ENCODE assay signal across 17 mouse cellular contexts in the genomic region with DNA sequence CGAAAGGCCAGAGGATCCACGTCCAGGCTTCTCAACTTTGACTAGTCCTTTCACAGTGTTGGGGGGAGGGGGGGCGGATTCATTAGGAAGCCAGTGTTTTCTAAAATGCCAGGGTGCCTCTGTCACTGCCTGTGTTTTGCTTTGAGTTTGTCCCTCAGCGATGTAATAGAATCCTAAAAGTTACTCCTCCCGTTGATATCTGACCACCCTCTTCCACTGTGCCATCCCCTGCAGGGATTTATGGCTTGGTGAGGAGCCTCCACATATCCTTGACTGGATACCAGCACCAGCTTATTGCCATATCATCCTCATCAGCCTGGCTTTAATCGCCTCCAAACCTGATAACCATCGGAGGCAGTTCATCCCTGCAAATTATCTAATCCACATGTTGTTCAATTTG.
"Had no signal": no experiment of that assay in that cellular context is flagged by ENCODE, and none has a peak within 500 bp of the region (broad histone marks: within the 10 kb centered on the region; RNA-seq: fewer than 3 reads in every experiment).

No protein-coding gene starts in this region.

- DNase-seq: lung, adult 18-20 months; lung, embryonic 14.5 days; lung, postnatal 10 days; midbrain, embryonic 14.5 days; retina, postnatal 1 day; right cerebral cortex, adult 18-20 months; right cerebral cortex, postnatal 25 days; right cerebral cortex, postnatal 4 days; spleen, adult 18-20 months; thymus, adult 18-20 months; thymus, postnatal 14 days; thymus, postnatal 36 days had no signal

- H3K36me3 ChIP-seq: midbrain, embryonic 10.5 days; neural tube, embryonic 13.5 days; neural tube, embryonic 15.5 days had no signal

- ATAC-seq: midbrain, embryonic 16.5 days had no signal

- H3K27ac ChIP-seq: midbrain, embryonic 10.5 days; neural tube, embryonic 15.5 days had no signal

- H3K4me2 ChIP-seq: lung, embryonic 14.5 days; neural tube, embryonic 13.5 days; neural tube, embryonic 15.5 days had no signal

- H3K9me3 ChIP-seq: midbrain, embryonic 10.5 days; neural tube, embryonic 13.5 days; neural tube, embryonic 15.5 days had no signal

- H3K4me3 ChIP-seq: midbrain, embryonic 10.5 days; myocyte; neural tube, embryonic 13.5 days; neural tube, embryonic 15.5 days had no signal

- H3K9ac ChIP-seq: lung, embryonic 14.5 days; neural tube, embryonic 13.5 days; neural tube, embryonic 15.5 days had no signal
